In the genomic region with DNA sequence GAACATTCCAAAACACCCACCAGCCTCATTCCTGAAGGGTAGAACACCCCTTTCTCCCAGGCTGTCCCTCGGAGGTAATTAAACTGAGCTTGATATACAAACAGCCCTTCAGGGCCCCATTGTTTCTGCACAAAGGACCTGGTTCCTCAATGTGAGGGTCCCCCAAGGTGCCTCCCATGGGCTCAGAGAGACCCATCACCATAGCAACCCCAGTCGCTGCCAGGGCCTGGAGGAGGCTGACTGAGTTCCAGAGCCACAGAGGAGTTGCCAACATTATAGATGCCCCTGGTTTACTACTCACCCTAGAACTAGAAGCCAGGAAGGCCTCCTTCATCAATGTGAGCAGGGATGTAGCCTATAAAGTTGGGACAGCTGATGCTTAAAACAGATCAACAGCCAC, we compare ENCODE assay signal across 16 mouse cellular contexts. TPM values are rescaled to one million over a fixed set of nuclear protein-coding genes. Genes with fewer than 3 reads are reported as not detected.
DNase-seq lines count a peak whose midpoint lies in the region; ATAC-seq and TF ChIP-seq lines count a peak whose summit lies in the region.
"Had no signal": no experiment of that assay in that cellular context is flagged by ENCODE, and none has a peak within 500 bp of the region (broad histone marks: within the 10 kb centered on the region; RNA-seq: fewer than 3 reads in every experiment).

No protein-coding gene starts in this region.

- no peak for ATAC-seq in lung, embryonic 14.5 days (ENCODE audit: insufficient read depth)
- peak; percentile 41; the same call in 1 of the 2 replicates for ATAC-seq in midbrain, embryonic 13.5 days
- no peak for ATAC-seq in intestine, embryonic 16.5 days

- WGBS in lung, embryonic 14.5 days: 43% methylated on average over 2 of the region's 2 CpGs
- WGBS in hindbrain, embryonic 10.5 days: 22% methylated on average over 2 of the region's 2 CpGs
- 8% methylated on average over 2 of the region's 2 CpGs for WGBS in midbrain, embryonic 13.5 days
- WGBS in intestine, embryonic 16.5 days: 52% methylated on average over 2 of the region's 2 CpGs

- no peak for DNase-seq in lung, embryonic 14.5 days
- DNase-seq in lung, postnatal 10 days: no peak
- peak; percentile 38 for DNase-seq in hindbrain, embryonic 10.5 days (ENCODE audit: low spot score)
- no peak for DNase-seq in right cerebral cortex, postnatal 4 days
- DNase-seq in layer of hippocampus, postnatal 10 days (ENCODE audit: low spot score in 2 of 2): no peak
- DNase-seq in spleen, postnatal 10 days (ENCODE audit: low spot score in 2 of 2): no peak
- DNase-seq: cerebellum, adult 9-11 months; left cerebral cortex, postnatal 4 days; thymus, postnatal 36 days had no signal

- no peak overlapping the region for H3K4me2 ChIP-seq in lung, embryonic 14.5 days
- H3K4me2 ChIP-seq in midbrain, embryonic 13.5 days (replicated peaks): no peak overlapping the region; the same call in 1 of the 2 replicates
- H3K4me2 ChIP-seq in intestine, embryonic 16.5 days (ENCODE audit: low read depth, low read length): no peak overlapping the region
- H3K4me2 ChIP-seq: heart, embryonic 11.5 days; hindbrain, embryonic 15.5 days; liver, embryonic 15.5 days had no signal

- H3K4me3 ChIP-seq in lung, embryonic 14.5 days (ENCODE audit: low read depth, low read length): no peak overlapping the region
- H3K4me3 ChIP-seq in hindbrain, embryonic 10.5 days: 0 out of 2 replicates have a peak overlapping the region, but pooled peaks have one; percentile 9
- no peak overlapping the region for H3K4me3 ChIP-seq in midbrain, embryonic 13.5 days (replicated peaks)
- no peak overlapping the region for H3K4me3 ChIP-seq in intestine, embryonic 16.5 days (ENCODE audit: low read length)
- H3K4me3 ChIP-seq: hindbrain, embryonic 15.5 days; liver, embryonic 15.5 days had no signal

- H3K4me1 ChIP-seq in lung, embryonic 14.5 days (ENCODE audit: insufficient read depth): peaks cover 4% of the 10 kb centered on the region; the same call in 1 of the 2 replicates
- H3K4me1 ChIP-seq in hindbrain, embryonic 10.5 days (replicated peaks): peaks cover 54% of the 10 kb centered on the region
- H3K4me1 ChIP-seq in midbrain, embryonic 13.5 days (replicated peaks): peaks cover 20% of the 10 kb centered on the region
- H3K4me1 ChIP-seq in intestine, embryonic 16.5 days (ENCODE audit: control insufficient read depth, insufficient read depth, low read length): peaks cover 13% of the 10 kb centered on the region

- no peak overlapping the region for H3K9ac ChIP-seq in lung, embryonic 14.5 days
- no peak overlapping the region for H3K9ac ChIP-seq in midbrain, embryonic 13.5 days (replicated peaks)
- no peak overlapping the region for H3K9ac ChIP-seq in intestine, embryonic 16.5 days (ENCODE audit: low read depth, low read length)
- H3K9ac ChIP-seq: hindbrain, embryonic 15.5 days; liver, embryonic 15.5 days had no signal

- H3K27me3 ChIP-seq in lung, embryonic 14.5 days (ENCODE audit: insufficient read depth, low read length): no peaks in the 10 kb centered on the region
- H3K27me3 ChIP-seq in hindbrain, embryonic 10.5 days (ENCODE audit: insufficient read depth, poor library complexity, severe bottlenecking): peaks cover 48% of the 10 kb centered on the region
- H3K27me3 ChIP-seq in midbrain, embryonic 13.5 days: 0 out of 2 replicates have a peak, but pooled peaks cover 2% of the 10 kb centered on the region
- H3K27me3 ChIP-seq in intestine, embryonic 16.5 days (replicated peaks; ENCODE audit: control insufficient read depth, insufficient read depth, low read length): 0 out of 2 replicates have a peak, but pooled peaks cover 2% of the 10 kb centered on the region
- H3K27me3 ChIP-seq: hindbrain, embryonic 15.5 days; liver, embryonic 15.5 days had no signal

- no peak for TF ChIP-seq CTCF in lung, embryonic 14.5 days (IDR thresholded peaks at IDR 0.05; ENCODE audit: low read depth)

- H3K9me3 ChIP-seq in lung, embryonic 14.5 days (ENCODE audit: low read depth, low read length): no peaks in the 10 kb centered on the region
- H3K9me3 ChIP-seq in hindbrain, embryonic 10.5 days: 0 out of 2 replicates have a peak, but pooled peaks cover 2% of the 10 kb centered on the region
- no peaks in the 10 kb centered on the region for H3K9me3 ChIP-seq in midbrain, embryonic 13.5 days
- H3K9me3 ChIP-seq in intestine, embryonic 16.5 days (ENCODE audit: control insufficient read depth, low read length): no peaks in the 10 kb centered on the region
- H3K9me3 ChIP-seq: hindbrain, embryonic 15.5 days; liver, embryonic 15.5 days had no signal

- peak overlapping the region; percentile 18; the same call in 1 of the 2 replicates for H3K27ac ChIP-seq in lung, embryonic 14.5 days (ENCODE audit: low read depth)
- H3K27ac ChIP-seq in hindbrain, embryonic 10.5 days: peak overlapping the region; percentile 75
- H3K27ac ChIP-seq in midbrain, embryonic 13.5 days: no peak overlapping the region
- no peak overlapping the region for H3K27ac ChIP-seq in intestine, embryonic 16.5 days (ENCODE audit: low read length)
- H3K27ac ChIP-seq: hindbrain, embryonic 15.5 days; kidney, postnatal 0 days; liver, embryonic 15.5 days; macrophage had no signal

- H3K36me3 ChIP-seq in lung, embryonic 14.5 days (ENCODE audit: insufficient read depth): no peaks in the 10 kb centered on the region
- peaks cover 34% of the 10 kb centered on the region for H3K36me3 ChIP-seq in hindbrain, embryonic 10.5 days
- no peaks in the 10 kb centered on the region for H3K36me3 ChIP-seq in midbrain, embryonic 13.5 days
- no peaks in the 10 kb centered on the region for H3K36me3 ChIP-seq in intestine, embryonic 16.5 days (ENCODE audit: control insufficient read depth, insufficient read depth, low read length)
- H3K36me3 ChIP-seq: hindbrain, embryonic 15.5 days; liver, embryonic 15.5 days had no signal

RNA-seq across cellular contexts. Expression of gene Celsr1, which starts 20.4 kb away (rescaled TPM):
- 9.0 and 9.9 TPM in 2 replicates for polyA plus RNA-seq in lung, embryonic 14.5 days (2014; fragmentation: Nextera tagmentation; extraction: Ambion mirVana)
- 3.4 and 3.6 TPM in 2 replicates for polyA plus RNA-seq in hindbrain, embryonic 10.5 days (2016; fragmentation: Nextera tagmentation; extraction: Ambion mirVana)
- polyA plus RNA-seq in midbrain, embryonic 13.5 days (2015; fragmentation: Nextera tagmentation; extraction: Ambion mirVana): 2.0 and 2.7 TPM in 2 replicates
- polyA plus RNA-seq in intestine, embryonic 16.5 days (2015; fragmentation: Nextera tagmentation; extraction: Ambion mirVana): 0.51 and 0.70 TPM in 2 replicates
- total RNA-seq in layer of hippocampus, postnatal 10 days (2021): 1 to 10 TPM; 6.7 to 7.4 TPM
- polyA plus RNA-seq: macrophage had no signal

RNA-seq across cellular contexts. Expression of gene Gramd4, which starts 44.4 kb away (rescaled TPM):
- 8.6 and 9.8 TPM in 2 replicates for polyA plus RNA-seq in lung, embryonic 14.5 days (2014; fragmentation: Nextera tagmentation; extraction: Ambion mirVana)
- polyA plus RNA-seq in hindbrain, embryonic 10.5 days (2016; fragmentation: Nextera tagmentation; extraction: Ambion mirVana): 16.6 and 18.0 TPM in 2 replicates
- polyA plus RNA-seq in midbrain, embryonic 13.5 days (2015; fragmentation: Nextera tagmentation; extraction: Ambion mirVana): 31.3 and 34.3 TPM in 2 replicates
- 9.1 and 9.5 TPM in 2 replicates for polyA plus RNA-seq in intestine, embryonic 16.5 days (2015; fragmentation: Nextera tagmentation; extraction: Ambion mirVana)
- total RNA-seq in layer of hippocampus, postnatal 10 days (2021): 10 to 100 TPM; 35.3 to 40.2 TPM

Comparison
In these comparisons a context has a peak if more than half of its experiments do, and no peak if none do; other contexts are left out.
1. H3K27ac ChIP-seq: peak in lung, embryonic 14.5 days (single experiment) and hindbrain, embryonic 10.5 days (single experiment); none in midbrain, embryonic 13.5 days (single experiment) and intestine, embryonic 16.5 days (single experiment).